Mouse (Mus musculus): ENCODE data around the gene Rasa3. TPM values are rescaled to one million over a fixed set of nuclear protein-coding genes. Genes with fewer than 3 reads are reported as not detected.

The Rasa3 gene
- polyA plus RNA-seq, 1 experiment from 2014 or later: 11.4 TPM

- H3K4me3 ChIP-seq (ENCODE audit: low read depth, low read length): no peak overlapping the region
- 79% methylated on average over 9 of the region's 9 CpGs for WGBS (ENCODE audit: insufficient replicate concordance)
- H3K9me3 ChIP-seq (ENCODE audit: low read length): no peaks in the 10 kb centered on the region
- H3K36me3 ChIP-seq (replicated peaks; ENCODE audit: insufficient read depth, low read length): peaks cover 13% of the 10 kb centered on the region; the same call in 1 of the 2 replicates
- H3K9ac ChIP-seq (replicated peaks): no peak overlapping the region
- no peaks in the 10 kb centered on the region for H3K4me1 ChIP-seq (ENCODE audit: insufficient read depth)
- H3K27me3 ChIP-seq (ENCODE audit: insufficient read depth, low read length): no peaks in the 10 kb centered on the region
- DNase-seq: no peak
- no peak for TF ChIP-seq EP300 (IDR thresholded peaks at IDR 0.05; ENCODE audit: low read depth)
- no peak for TF ChIP-seq CTCF (IDR thresholded peaks at IDR 0.05; ENCODE audit: low read depth)
- H3K27ac ChIP-seq (ENCODE audit: low read depth): no peak overlapping the region
- ATAC-seq: peak; percentile 15; the same call in 1 of the 2 replicates
- H3K4me2 ChIP-seq (ENCODE audit: low read depth, low read length): no peak overlapping the region
Measured at GRCm38 (mm10) chr8:13614136-13614535, 63.3 kb downstream of the Rasa3 start.

- Histone ChIP-seq H3K4me2 (ENCODE audit: low read depth, low read length) (no peak overlapping the region), H3K4me1 (ENCODE audit: insufficient read depth) (no peaks in the 10 kb centered on the region), H3K36me3 (replicated peaks; ENCODE audit: insufficient read depth, low read length) (peaks cover 12% of the 10 kb centered on the region; the same call in 1 of the 2 replicates), H3K4me3 (ENCODE audit: low read depth, low read length) (no peak overlapping the region), H3K9ac (replicated peaks) (no peak overlapping the region), H3K9me3 (ENCODE audit: low read length) (no peaks in the 10 kb centered on the region), H3K27me3 (ENCODE audit: insufficient read depth, low read length) (no peaks in the 10 kb centered on the region), H3K27ac (ENCODE audit: low read depth) (no peak overlapping the region)
- WGBS (ENCODE audit: insufficient replicate concordance): 88% methylated on average over 12 of the region's 12 CpGs
- DNase-seq (no peak), ATAC-seq (no peak)
- TF ChIP-seq EP300 (IDR thresholded peaks at IDR 0.05; ENCODE audit: low read depth) (no peak), CTCF (IDR thresholded peaks at IDR 0.05; ENCODE audit: low read depth) (no peak)
Measured at GRCm38 (mm10) chr8:13611702-13612101, 65.7 kb downstream of the Rasa3 start.

GRCm38 (mm10) chr8:13609971-13610370 is 67.4 kb downstream of the Rasa3 start:
- no peak overlapping the region for H3K9ac ChIP-seq (replicated peaks)
- peaks cover 10% of the 10 kb centered on the region; the same call in 1 of the 2 replicates for H3K36me3 ChIP-seq (replicated peaks; ENCODE audit: insufficient read depth, low read length)
- DNase-seq (no peak), ATAC-seq (no peak)
- no peak overlapping the region for H3K4me3 ChIP-seq (ENCODE audit: low read depth, low read length)
- H3K27ac ChIP-seq (ENCODE audit: low read depth): no peak overlapping the region
- no peaks in the 10 kb centered on the region for H3K27me3 ChIP-seq (ENCODE audit: insufficient read depth, low read length)
- no peaks in the 10 kb centered on the region for H3K4me1 ChIP-seq (ENCODE audit: insufficient read depth)
- H3K9me3 ChIP-seq (ENCODE audit: low read length): no peaks in the 10 kb centered on the region
- TF ChIP-seq CTCF (IDR thresholded peaks at IDR 0.05; ENCODE audit: low read depth): no peak
- no peak for TF ChIP-seq EP300 (IDR thresholded peaks at IDR 0.05; ENCODE audit: low read depth)
- no peak overlapping the region for H3K4me2 ChIP-seq (ENCODE audit: low read depth, low read length)
- WGBS (ENCODE audit: insufficient replicate concordance): 51% methylated on average over 5 of the region's 5 CpGs

- WGBS (ENCODE audit: insufficient replicate concordance): 82% methylated on average over 6 of the region's 6 CpGs
Measured at GRCm38 (mm10) chr8:13608946-13609345, 68.5 kb downstream of the Rasa3 start.

GRCm38 (mm10) chr8:13605920-13606480 is 71.4 kb downstream of the Rasa3 start:
- H3K36me3 ChIP-seq (replicated peaks; ENCODE audit: insufficient read depth, low read length): peaks cover 2% of the 10 kb centered on the region; the same call in 1 of the 2 replicates
- H3K9me3 ChIP-seq (ENCODE audit: low read length): no peaks in the 10 kb centered on the region
- H3K4me3 ChIP-seq (ENCODE audit: low read depth, low read length): no peak overlapping the region
- TF ChIP-seq EP300 (IDR thresholded peaks at IDR 0.05; ENCODE audit: low read depth) (no peak), CTCF (IDR thresholded peaks at IDR 0.05; ENCODE audit: low read depth) (no peak)
- ATAC-seq (no peak), DNase-seq (no peak)
- H3K27me3 ChIP-seq (ENCODE audit: insufficient read depth, low read length): no peaks in the 10 kb centered on the region
- WGBS (ENCODE audit: insufficient replicate concordance): 55% methylated on average over 7 of the region's 7 CpGs
- no peak overlapping the region for H3K9ac ChIP-seq (replicated peaks)
- H3K4me2 ChIP-seq (ENCODE audit: low read depth, low read length): no peak overlapping the region
- no peaks in the 10 kb centered on the region for H3K4me1 ChIP-seq (ENCODE audit: insufficient read depth)
- H3K27ac ChIP-seq (ENCODE audit: low read depth): no peak overlapping the region

More at GRCm38 (mm10) chr8:13608946-13609345, 68.5 kb downstream of the Rasa3 start:
- Histone ChIP-seq H3K9me3 (ENCODE audit: low read length) (no peaks in the 10 kb centered on the region), H3K9ac (replicated peaks) (no peak overlapping the region), H3K27ac (ENCODE audit: low read depth) (no peak overlapping the region), H3K4me1 (ENCODE audit: insufficient read depth) (no peaks in the 10 kb centered on the region), H3K27me3 (ENCODE audit: insufficient read depth, low read length) (no peaks in the 10 kb centered on the region), H3K36me3 (replicated peaks; ENCODE audit: insufficient read depth, low read length) (peaks cover 11% of the 10 kb centered on the region; the same call in 1 of the 2 replicates), H3K4me2 (ENCODE audit: low read depth, low read length) (no peak overlapping the region), H3K4me3 (ENCODE audit: low read depth, low read length) (no peak overlapping the region)
- DNase-seq: no peak
- ATAC-seq: no peak
- TF ChIP-seq EP300 (IDR thresholded peaks at IDR 0.05; ENCODE audit: low read depth) (no peak), CTCF (IDR thresholded peaks at IDR 0.05; ENCODE audit: low read depth) (no peak)

GRCm38 (mm10) chr8:13602621-13603020 is 74.8 kb downstream of the Rasa3 start:
- peak; percentile 66 for DNase-seq
- TF ChIP-seq EP300 (IDR thresholded peaks at IDR 0.05; ENCODE audit: low read depth) (no peak), CTCF (IDR thresholded peaks at IDR 0.05; ENCODE audit: low read depth) (peak; percentile 67)
- no peaks in the 10 kb centered on the region for H3K9me3 ChIP-seq (ENCODE audit: low read length)
- H3K9ac ChIP-seq (replicated peaks): no peak overlapping the region
- no peak overlapping the region for H3K4me3 ChIP-seq (ENCODE audit: low read depth, low read length)
- peaks cover 16% of the 10 kb centered on the region for H3K4me1 ChIP-seq (ENCODE audit: insufficient read depth)
- peaks cover 2% of the 10 kb centered on the region; the same call in 1 of the 2 replicates for H3K36me3 ChIP-seq (replicated peaks; ENCODE audit: insufficient read depth, low read length)
- no peak overlapping the region for H3K27ac ChIP-seq (ENCODE audit: low read depth)
- ATAC-seq: no peak
- 65% methylated on average over 8 of the region's 8 CpGs for WGBS (ENCODE audit: insufficient replicate concordance)
- no peaks in the 10 kb centered on the region for H3K27me3 ChIP-seq (ENCODE audit: insufficient read depth, low read length)
- no peak overlapping the region for H3K4me2 ChIP-seq (ENCODE audit: low read depth, low read length)
